Mouse (Mus musculus): ENCODE results near the gene Pdlim5.

- TF ChIP-seq GATA1 (IDR thresholded peaks at IDR 0.05; ENCODE audit: low read length) (no peak), TAL1 (IDR thresholded peaks at IDR 0.05; ENCODE audit: low read length) (no peak)
These were observed 100.2 kb downstream of the Pdlim5 start for GRCm38 (mm10) chr3:142295287-142295676.

All from erythroblast, embryonic 14.5 days (primary cell).